ENCODE assay signal across 14 mouse cellular contexts in genomic region chr1:19213171-19213570, GRCm38 (mm10). TPM values are rescaled to one million over a fixed set of nuclear protein-coding genes. Genes with fewer than 3 reads are reported as not detected.
DNase-seq lines count a peak whose midpoint lies in the region; ATAC-seq and TF ChIP-seq lines count a peak whose summit lies in the region.
"Had no signal": no experiment of that assay in that cellular context is flagged by ENCODE, and none has a peak within 500 bp of the region (broad histone marks: within the 10 kb centered on the region; RNA-seq: fewer than 3 reads in every experiment).

No protein-coding gene starts in this region.

- no peaks in the 10 kb centered on the region for H3K4me1 ChIP-seq in kidney, postnatal 0 days (replicated peaks; ENCODE audit: insufficient read depth, low read length)
- H3K4me1 ChIP-seq in hindbrain, embryonic 12.5 days, result peaks cover 6% of the 10 kb centered on the region; the same call in 1 of the 2 replicates
- peaks cover 5% of the 10 kb centered on the region; the same call in 1 of the 2 replicates for H3K4me1 ChIP-seq in midbrain, embryonic 11.5 days (ENCODE audit: control insufficient read depth, insufficient read depth, low read length)

- no peak for DNase-seq in kidney, postnatal 0 days (ENCODE audit: low spot score)
- DNase-seq in kidney, adult 8-10 months, result no peak
- peak; percentile 87 for DNase-seq in midbrain, embryonic 11.5 days (ENCODE audit: low spot score, missing footprints)
- no peak for DNase-seq in layer of hippocampus, adult 2 months (ENCODE audit: low spot score in 2 of 2)
- no peak for DNase-seq in right cerebral cortex, postnatal 4 days
- no peak for DNase-seq in thymus, postnatal 0 days (ENCODE audit: low spot score)
- DNase-seq: adrenal gland, postnatal 14 days; cerebellum, adult 2 months; lung, embryonic 14.5 days; thymus, postnatal 4 days had no signal

- 6% methylated on average over 4 of the region's 4 CpGs for WGBS in kidney, postnatal 0 days
- WGBS in hindbrain, embryonic 12.5 days, result 1% methylated on average over 4 of the region's 4 CpGs
- under 1% methylated on average over 4 of the region's 4 CpGs for WGBS in midbrain, embryonic 11.5 days

- no peaks in the 10 kb centered on the region for H3K36me3 ChIP-seq in kidney, postnatal 0 days (ENCODE audit: insufficient read depth, low read length)
- H3K36me3 ChIP-seq in hindbrain, embryonic 12.5 days, result no peaks in the 10 kb centered on the region
- H3K36me3 ChIP-seq in midbrain, embryonic 11.5 days (ENCODE audit: control insufficient read depth, insufficient read depth, low read length), result no peaks in the 10 kb centered on the region

- H3K9ac ChIP-seq in kidney, postnatal 0 days (ENCODE audit: low read depth, low read length), result 0 out of 2 replicates have a peak overlapping the region, but pooled peaks have one; percentile 29
- H3K9ac ChIP-seq in hindbrain, embryonic 12.5 days, result 0 out of 2 replicates have a peak overlapping the region, but pooled peaks have one; percentile 29
- H3K9ac ChIP-seq in midbrain, embryonic 11.5 days (ENCODE audit: low read length), result no peak overlapping the region
- H3K9ac ChIP-seq: lung, embryonic 14.5 days had no signal

- peak overlapping the region; percentile 44 for H3K4me2 ChIP-seq in kidney, postnatal 0 days (ENCODE audit: low read length)
- H3K4me2 ChIP-seq in hindbrain, embryonic 12.5 days (replicated peaks), result peak overlapping the region; percentile 47
- no peak overlapping the region for H3K4me2 ChIP-seq in midbrain, embryonic 11.5 days
- H3K4me2 ChIP-seq: lung, embryonic 14.5 days had no signal

- ATAC-seq in kidney, postnatal 0 days (replicated peaks; ENCODE audit: low FRiP score, low read depth), result no peak
- ATAC-seq in hindbrain, embryonic 12.5 days (ENCODE audit: low FRiP score), result no peak
- ATAC-seq in midbrain, embryonic 11.5 days (ENCODE audit: low FRiP score), result no peak

- H3K27ac ChIP-seq in kidney, postnatal 0 days, result no peak overlapping the region
- peak overlapping the region; percentile 85 for H3K27ac ChIP-seq in hindbrain, embryonic 12.5 days
- H3K27ac ChIP-seq in midbrain, embryonic 11.5 days (ENCODE audit: low read depth, low read length), result no peak overlapping the region
- no peak overlapping the region for H3K27ac ChIP-seq in layer of hippocampus, adult 2 months

- no peaks in the 10 kb centered on the region for H3K9me3 ChIP-seq in kidney, postnatal 0 days (replicated peaks; ENCODE audit: low read length)
- no peaks in the 10 kb centered on the region for H3K9me3 ChIP-seq in hindbrain, embryonic 12.5 days (replicated peaks)
- H3K9me3 ChIP-seq in midbrain, embryonic 11.5 days (ENCODE audit: control insufficient read depth, low read length), result no peaks in the 10 kb centered on the region

- TF ChIP-seq CTCF in kidney, postnatal 0 days (IDR thresholded peaks at IDR 0.05; ENCODE audit: low read depth), result no peak
- no peak for TF ChIP-seq CTCF in layer of hippocampus, adult 2 months (conservative IDR thresholded peaks at IDR 0.05)

- H3K4me3 ChIP-seq in kidney, postnatal 0 days (replicated peaks; ENCODE audit: low read depth, low read length), result peak overlapping the region; percentile 44
- peak overlapping the region; percentile 42 for H3K4me3 ChIP-seq in hindbrain, embryonic 12.5 days
- no peak overlapping the region for H3K4me3 ChIP-seq in midbrain, embryonic 11.5 days (ENCODE audit: low read depth, low read length)
- H3K4me3 ChIP-seq in layer of hippocampus, adult 2 months, result no peak overlapping the region

- H3K27me3 ChIP-seq in kidney, postnatal 0 days (ENCODE audit: insufficient read depth, low read length), result peaks cover 60% of the 10 kb centered on the region
- peaks cover 85% of the 10 kb centered on the region for H3K27me3 ChIP-seq in hindbrain, embryonic 12.5 days
- H3K27me3 ChIP-seq in midbrain, embryonic 11.5 days (ENCODE audit: control insufficient read depth, insufficient read depth, low read length), result peaks cover 93% of the 10 kb centered on the region
- H3K27me3 ChIP-seq: CH12.LX had no signal

RNA-seq across cellular contexts. Expression of gene Tfap2b, which starts 4.5 kb away (rescaled TPM):
- polyA plus RNA-seq in kidney, postnatal 0 days (2015; fragmentation: Nextera tagmentation; extraction: Ambion mirVana), result 61.5 and 62.3 TPM in 2 replicates
- 85.5 and 91.2 TPM in 2 replicates for polyA plus RNA-seq in hindbrain, embryonic 12.5 days (2016; fragmentation: Nextera tagmentation; extraction: Ambion mirVana)
- polyA plus RNA-seq in midbrain, embryonic 11.5 days (2014; fragmentation: Nextera tagmentation; extraction: Ambion mirVana), result 34.0 and 37.0 TPM in 2 replicates
- total RNA-seq in layer of hippocampus, adult 2 months (2021), result under 1 TPM; 0.20 to 0.41 TPM
- polyA plus RNA-seq in thymus, postnatal 0 days (2015; fragmentation: Nextera tagmentation; extraction: Ambion mirVana), result 0.68 and 0.79 TPM in 2 replicates
- total RNA-seq: CH12.LX had no signal
- polyA plus RNA-seq: heart, postnatal 0 days; large intestine, adult 2 months had no signal

Comparison
In these comparisons a context has a peak if more than half of its experiments do, and no peak if none do; other contexts are left out.
1. H3K4me3 ChIP-seq: peak in kidney, postnatal 0 days (single experiment) and hindbrain, embryonic 12.5 days (single experiment); none in midbrain, embryonic 11.5 days (single experiment) and layer of hippocampus, adult 2 months (single experiment).
2. RNA of gene Tfap2b, which starts 4.5 kb away (polyA plus RNA-seq): 85.5 to 91.2 TPM in hindbrain, embryonic 12.5 days, 61.5 to 62.3 TPM in kidney, postnatal 0 days and 34.0 to 37.0 TPM in midbrain, embryonic 11.5 days; 0.68 to 0.79 TPM in thymus, postnatal 0 days; every median in the first group is over 10 times any median in the second.